Mouse (Mus musculus): ENCODE measurements around the gene Tmprss13.
A peak's percentile ranks its signal among the peaks of the same experiment; 100 is the strongest.

The Tmprss13 gene

GRCm38 (mm10) chr9:45318855-45319254 is at the start of gene Tmprss13:
Gene Tmprss13 (plus strand): TSS chr9:45319100.
- no peak for DNase-seq (ENCODE audit: low spot score in 2 of 2)

GRCm38 (mm10) chr9:45272213-45272612 is 46.7 kb upstream of the Tmprss13 start:
- DNase-seq (ENCODE audit: low spot score in 2 of 2): no peak

- DNase-seq (ENCODE audit: low spot score in 2 of 2): no peak
These were observed 44.7 kb upstream of the Tmprss13 start for GRCm38 (mm10) chr9:45274218-45274617.

- DNase-seq (ENCODE audit: low spot score in 2 of 2): no peak
These were observed 44.3 kb upstream of the Tmprss13 start for GRCm38 (mm10) chr9:45274635-45275034.

- DNase-seq (ENCODE audit: low spot score in 2 of 2): no peak
These were observed 38.8 kb upstream of the Tmprss13 start for GRCm38 (mm10) chr9:45280059-45280458.

GRCm38 (mm10) chr9:45280891-45281290 is 38.0 kb upstream of the Tmprss13 start:
- no peak for DNase-seq (ENCODE audit: low spot score in 2 of 2)

GRCm38 (mm10) chr9:45282466-45282865 is 36.4 kb upstream of the Tmprss13 start:
- no peak for DNase-seq (ENCODE audit: low spot score in 2 of 2)

- no peak for DNase-seq (ENCODE audit: low spot score in 2 of 2)
These were observed 27.3 kb upstream of the Tmprss13 start for GRCm38 (mm10) chr9:45291481-45292168.

GRCm38 (mm10) chr9:45294210-45295011 is 24.5 kb upstream of the Tmprss13 start:
- DNase-seq (ENCODE audit: low spot score in 2 of 2): no peak

GRCm38 (mm10) chr9:45299231-45300006 is 19.5 kb upstream of the Tmprss13 start:
- DNase-seq (ENCODE audit: low spot score in 2 of 2): peak; percentile 41 to 67

GRCm38 (mm10) chr9:45300422-45301104 is 18.3 kb upstream of the Tmprss13 start:
- DNase-seq (ENCODE audit: low spot score in 2 of 2): peak; percentile 94 to 99

- DNase-seq (ENCODE audit: low spot score in 2 of 2): no peak
These were observed 17.1 kb upstream of the Tmprss13 start for GRCm38 (mm10) chr9:45301771-45302170.

- DNase-seq (ENCODE audit: low spot score in 2 of 2): no peak
These were observed 12.0 kb upstream of the Tmprss13 start for GRCm38 (mm10) chr9:45306746-45307410.

GRCm38 (mm10) chr9:45308521-45308920 is 10.4 kb upstream of the Tmprss13 start:
- no peak for DNase-seq (ENCODE audit: low spot score in 2 of 2)

GRCm38 (mm10) chr9:45311858-45312257 is 7.0 kb upstream of the Tmprss13 start:
- DNase-seq (ENCODE audit: low spot score in 2 of 2): no peak

- no peak for DNase-seq (ENCODE audit: low spot score in 2 of 2)
These were observed 5.0 kb upstream of the Tmprss13 start for GRCm38 (mm10) chr9:45313913-45314312.

- no peak for DNase-seq (ENCODE audit: low spot score in 2 of 2)
These were observed 1.3 kb upstream of the Tmprss13 start for GRCm38 (mm10) chr9:45317635-45318034.

GRCm38 (mm10) chr9:45321465-45321864 is 2.6 kb downstream of the Tmprss13 start:
- no peak for DNase-seq (ENCODE audit: low spot score in 2 of 2)

GRCm38 (mm10) chr9:45321946-45322430 is 3.1 kb downstream of the Tmprss13 start:
- no peak for DNase-seq (ENCODE audit: low spot score in 2 of 2)

GRCm38 (mm10) chr9:45326390-45326789 is 7.5 kb downstream of the Tmprss13 start:
- no peak for DNase-seq (ENCODE audit: low spot score in 2 of 2)

- no peak for DNase-seq (ENCODE audit: low spot score in 2 of 2)
These were observed 9.4 kb downstream of the Tmprss13 start for GRCm38 (mm10) chr9:45328263-45328662.
